Mouse (Mus musculus) neural tube, embryonic 14.5 days (tissue): Measurements from ENCODE around the gene Cadm3. TPM values are rescaled to one million over a fixed set of nuclear protein-coding genes. Genes with fewer than 3 reads are reported as not detected.

Experiments
- ATAC-seq: fragments of 200-750 bp; cut with Nextera tagmentation; 2 replicates; pipeline ENCODE4 v1.8.0; 2017; ENCODE audit warnings: low read depth, mild to moderate bottlenecking, moderate TSS enrichment, moderate library complexity
- H3K27ac ChIP-seq: fragments of 300-500 bp; sonication (generic); 2 replicates; pipeline ENCODE4 v1.5.1; 2014; ENCODE audit warnings: low read depth, mild to moderate bottlenecking, control low read depth, low read length, moderate library complexity, mixed read lengths
- H3K27me3 ChIP-seq: fragments of 300-500 bp; sonication (generic); 2 replicates; pipeline ENCODE4 v1.6.1; 2014; ENCODE audit warnings: low read length; ENCODE audit not compliant: control insufficient read depth, insufficient read depth
- H3K36me3 ChIP-seq: fragments of 300-500 bp; sonication (generic); 2 replicates; pipeline ENCODE4 v1.6.1; 2014; ENCODE audit warnings: low read length, mixed read lengths; ENCODE audit not compliant: control insufficient read depth, insufficient read depth
- H3K4me1 ChIP-seq: fragments of 300-500 bp; sonication (generic); 2 replicates; pipeline ENCODE4 v1.6.1; 2014; ENCODE audit warnings: low read length; ENCODE audit not compliant: control insufficient read depth, insufficient read depth
- H3K4me2 ChIP-seq: fragments of 300-500 bp; sonication (generic); 2 replicates; pipeline ENCODE4 v1.6.1; 2014; ENCODE audit warnings: mild to moderate bottlenecking, low read depth, low read length, control low read depth
- H3K4me3 ChIP-seq: fragments of 300-500 bp; sonication (generic); 2 replicates; pipeline ENCODE4 v1.5.1; 2014; ENCODE audit warnings: low read depth, low read length, control low read depth, mixed read lengths
- H3K9ac ChIP-seq: fragments of 300-500 bp; sonication (generic); replicated peaks from 2 replicates; pipeline ENCODE4 v1.6.1; 2014; ENCODE audit warnings: low read depth, mild to moderate bottlenecking, control low read depth, low read length, mixed read lengths
- H3K9me3 ChIP-seq: fragments of 300-500 bp; sonication (generic); 2 replicates; pipeline ENCODE4 v1.6.1; 2016; ENCODE audit warnings: low read length; ENCODE audit not compliant: control insufficient read depth
- WGBS: fragments of 180-500 bp; shearing (Covaris S2); extraction: QIAGEN DNeasy Blood & Tissue Kit; methylation state at CpG from one replicate; pipeline ENCODE4 v1.1.7; 2014; 5-methylcytosine and 5-hydroxymethylcytosine counted together
- polyA plus RNA-seq: library from polyadenylated mRNA; unstranded; fragments of >200 nt; fragmentation: Nextera tagmentation; extraction: Ambion mirVana; gene quantifications from 2 replicates; pipeline ENCODE4 v1.2.1, GENCODE M21; 2014

The Cadm3 gene
- polyA plus RNA-seq, 1 experiment from 2014 or later, result 174 TPM

- H3K27ac ChIP-seq, result no peak within 1 kb of the TSS
- H3K9ac ChIP-seq, result no peak within 1 kb of the TSS
- H3K27me3 ChIP-seq, result no peaks in the 10 kb centered on the region
- H3K4me3 ChIP-seq, result no peak within 1 kb of the TSS
- H3K4me1 ChIP-seq, result no peaks in the 10 kb centered on the region
- no peak for ATAC-seq
- H3K9me3 ChIP-seq, result no peaks in the 10 kb centered on the region
- no peak within 1 kb of the TSS for H3K4me2 ChIP-seq
- 78% methylated on average over 9 of the region's 9 CpGs for WGBS
- H3K36me3 ChIP-seq, result peaks cover 7% of the 10 kb centered on the region
Measured at GRCm38 (mm10) chr1:173333312-173334253, 33.9 kb downstream of the Cadm3 start, which contains the start of gene Ackr1. Ackr1 (minus strand) TSS chr1:173333750.

DNA sequence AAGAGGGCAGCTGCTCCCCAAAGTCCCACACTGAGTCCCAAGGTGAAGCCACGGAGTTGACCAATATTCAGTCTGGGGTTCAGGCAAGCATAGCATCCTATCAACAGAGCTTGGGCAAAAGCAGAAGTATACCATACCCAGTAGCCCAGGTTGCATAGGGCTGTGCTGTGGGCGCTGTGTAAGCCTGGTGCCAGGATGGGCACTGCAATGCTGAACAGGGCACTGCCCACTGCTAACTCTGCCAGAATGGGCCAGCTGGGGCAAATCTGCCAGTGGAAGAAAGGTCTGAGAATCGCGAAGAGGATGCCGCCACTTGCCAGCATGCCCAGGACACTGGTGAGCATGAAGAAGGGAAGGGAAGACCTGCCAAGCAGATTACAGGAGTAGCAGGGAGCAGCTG lies 35.1 kb downstream of the Cadm3 start:
- no peaks in the 10 kb centered on the region for H3K27me3 ChIP-seq
- no peak overlapping the region for H3K4me2 ChIP-seq
- WGBS, result 88% methylated on average over 5 of the region's 5 CpGs
- H3K27ac ChIP-seq, result no peak overlapping the region
- no peak for ATAC-seq
- no peaks in the 10 kb centered on the region for H3K4me1 ChIP-seq
- no peak overlapping the region for H3K4me3 ChIP-seq
- no peaks in the 10 kb centered on the region for H3K9me3 ChIP-seq
- H3K36me3 ChIP-seq, result no peaks in the 10 kb centered on the region; the same call in 1 of the 2 replicates
- no peak overlapping the region for H3K9ac ChIP-seq

DNA sequence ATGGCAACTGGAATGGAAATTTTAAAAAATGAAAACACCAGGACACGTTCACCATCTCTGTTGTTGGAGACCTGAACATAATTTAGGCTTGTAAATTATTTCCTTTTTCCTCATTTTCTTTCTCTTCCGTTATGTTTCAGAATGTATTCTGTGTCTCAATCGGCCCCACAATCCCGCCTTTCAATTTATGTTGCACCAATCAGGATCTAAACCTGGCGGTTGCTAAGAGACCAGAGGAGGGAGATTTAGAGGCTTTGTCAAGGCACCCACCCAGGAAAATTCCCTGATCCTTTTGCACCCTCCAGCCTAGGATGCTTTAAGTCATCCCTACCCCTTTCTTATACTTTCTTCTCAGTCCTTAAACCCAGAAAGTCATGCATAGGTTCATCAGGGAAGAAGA lies 37.8 kb downstream of the Cadm3 start:
- peak; percentile 29; the same call in 1 of the 2 replicates for ATAC-seq
- Histone ChIP-seq H3K4me1 (no peaks in the 10 kb centered on the region), H3K9ac (no peak overlapping the region), H3K27me3 (no peaks in the 10 kb centered on the region), H3K9me3 (no peaks in the 10 kb centered on the region), H3K4me3 (no peak overlapping the region), H3K36me3 (no peaks in the 10 kb centered on the region), H3K27ac (no peak overlapping the region), H3K4me2 (no peak overlapping the region)
- WGBS, result 58% methylated on average over 5 of the region's 5 CpGs

DNA sequence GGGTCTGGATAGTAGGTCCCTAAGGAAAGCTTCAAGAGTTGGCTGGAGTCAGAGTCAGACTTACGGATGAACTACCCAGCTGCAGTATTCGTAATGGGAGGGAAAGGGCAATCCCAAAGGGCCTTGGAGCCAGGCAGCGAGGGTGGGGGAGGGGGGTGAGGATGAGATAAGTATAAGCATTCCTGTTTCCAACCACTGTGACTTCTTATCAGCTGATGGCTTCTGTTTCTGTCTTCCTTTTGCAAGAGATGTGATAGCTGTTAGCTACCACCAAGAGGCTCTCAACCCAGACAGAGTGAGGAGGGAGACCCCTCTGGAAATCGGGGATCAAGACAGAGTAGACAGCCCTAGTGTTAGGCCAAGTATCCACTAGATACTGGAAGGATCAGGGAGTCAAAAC lies 38.3 kb downstream of the Cadm3 start:
- Histone ChIP-seq H3K27me3 (no peaks in the 10 kb centered on the region), H3K9me3 (no peaks in the 10 kb centered on the region), H3K27ac (peak overlapping the region; percentile 60), H3K9ac (no peak overlapping the region), H3K36me3 (no peaks in the 10 kb centered on the region), H3K4me3 (no peak overlapping the region), H3K4me1 (no peaks in the 10 kb centered on the region), H3K4me2 (no peak overlapping the region)
- WGBS, result 41% methylated on average over 4 of the region's 4 CpGs
- ATAC-seq, result peak; percentile 32

- Histone ChIP-seq H3K36me3 (no peaks in the 10 kb centered on the region), H3K9me3 (no peaks in the 10 kb centered on the region), H3K9ac (no peak overlapping the region), H3K4me1 (no peaks in the 10 kb centered on the region), H3K4me2 (no peak overlapping the region), H3K27me3 (no peaks in the 10 kb centered on the region), H3K27ac (no peak overlapping the region), H3K4me3 (no peak overlapping the region)
- 44% methylated on average over 8 of the region's 8 CpGs for WGBS
- ATAC-seq, result no peak
Measured at GRCm38 (mm10) chr1:173328446-173328845, 39.0 kb downstream of the Cadm3 start.

DNA sequence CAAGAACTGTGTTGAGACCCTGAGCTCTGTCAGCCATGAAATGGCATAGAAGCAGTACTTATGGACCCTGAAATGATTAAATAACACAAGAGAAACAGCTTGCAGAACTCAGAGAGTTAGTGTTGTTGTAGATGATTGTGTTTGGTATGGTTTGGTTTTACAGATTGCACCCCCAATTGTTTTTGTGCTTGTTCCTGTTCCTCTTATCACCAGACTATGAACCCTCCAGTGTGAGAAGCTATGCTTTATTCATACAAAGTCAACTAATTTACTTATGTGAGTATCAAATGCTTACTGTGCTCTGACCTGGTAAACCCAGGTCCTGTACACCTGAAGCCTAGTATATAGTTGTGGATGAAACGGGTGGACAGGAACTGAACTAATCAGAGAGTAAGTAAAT lies 40.9 kb downstream of the Cadm3 start:
- Histone ChIP-seq H3K27me3 (no peaks in the 10 kb centered on the region), H3K27ac (no peak overlapping the region), H3K4me3 (no peak overlapping the region), H3K9ac (no peak overlapping the region), H3K36me3 (no peaks in the 10 kb centered on the region), H3K9me3 (no peaks in the 10 kb centered on the region), H3K4me2 (no peak overlapping the region), H3K4me1 (no peaks in the 10 kb centered on the region)
- 76% methylated on average over 1 of the region's 1 CpGs for WGBS
- no peak for ATAC-seq

DNA sequence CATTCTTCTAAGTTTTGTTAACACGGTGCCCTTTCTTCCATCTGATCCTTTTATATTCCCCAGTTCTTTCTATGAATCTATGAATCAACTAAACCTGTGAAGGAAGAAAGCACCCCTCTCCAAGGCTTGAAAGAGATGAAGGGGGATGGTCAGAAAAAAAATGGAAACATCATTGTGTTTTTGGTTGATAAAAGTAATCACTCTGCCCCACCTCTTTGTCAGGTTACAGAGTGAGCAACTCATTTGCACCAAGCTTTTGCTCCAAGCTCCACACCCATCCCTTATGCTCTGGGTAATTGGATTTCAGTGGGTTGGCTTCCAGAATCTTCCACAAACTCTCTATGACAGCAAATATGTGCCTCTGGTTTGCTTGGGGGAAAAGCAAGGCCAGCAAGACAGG lies 42.1 kb downstream of the Cadm3 start:
- Histone ChIP-seq H3K4me3 (no peak overlapping the region), H3K4me1 (no peaks in the 10 kb centered on the region), H3K9ac (no peak overlapping the region), H3K9me3 (no peaks in the 10 kb centered on the region), H3K4me2 (no peak overlapping the region), H3K27ac (no peak overlapping the region), H3K27me3 (no peaks in the 10 kb centered on the region), H3K36me3 (no peaks in the 10 kb centered on the region)
- ATAC-seq, result no peak
- 97% methylated on average over 1 of the region's 1 CpGs for WGBS

GRCm38 (mm10) chr1:173324961-173325360 lies 42.5 kb downstream of the Cadm3 start:
- Histone ChIP-seq H3K9ac (no peak overlapping the region), H3K4me2 (no peak overlapping the region), H3K27ac (no peak overlapping the region), H3K27me3 (no peaks in the 10 kb centered on the region), H3K4me1 (no peaks in the 10 kb centered on the region), H3K36me3 (no peaks in the 10 kb centered on the region), H3K4me3 (no peak overlapping the region), H3K9me3 (no peaks in the 10 kb centered on the region)
- WGBS, result 72% methylated on average over 4 of the region's 4 CpGs
- no peak for ATAC-seq

DNA sequence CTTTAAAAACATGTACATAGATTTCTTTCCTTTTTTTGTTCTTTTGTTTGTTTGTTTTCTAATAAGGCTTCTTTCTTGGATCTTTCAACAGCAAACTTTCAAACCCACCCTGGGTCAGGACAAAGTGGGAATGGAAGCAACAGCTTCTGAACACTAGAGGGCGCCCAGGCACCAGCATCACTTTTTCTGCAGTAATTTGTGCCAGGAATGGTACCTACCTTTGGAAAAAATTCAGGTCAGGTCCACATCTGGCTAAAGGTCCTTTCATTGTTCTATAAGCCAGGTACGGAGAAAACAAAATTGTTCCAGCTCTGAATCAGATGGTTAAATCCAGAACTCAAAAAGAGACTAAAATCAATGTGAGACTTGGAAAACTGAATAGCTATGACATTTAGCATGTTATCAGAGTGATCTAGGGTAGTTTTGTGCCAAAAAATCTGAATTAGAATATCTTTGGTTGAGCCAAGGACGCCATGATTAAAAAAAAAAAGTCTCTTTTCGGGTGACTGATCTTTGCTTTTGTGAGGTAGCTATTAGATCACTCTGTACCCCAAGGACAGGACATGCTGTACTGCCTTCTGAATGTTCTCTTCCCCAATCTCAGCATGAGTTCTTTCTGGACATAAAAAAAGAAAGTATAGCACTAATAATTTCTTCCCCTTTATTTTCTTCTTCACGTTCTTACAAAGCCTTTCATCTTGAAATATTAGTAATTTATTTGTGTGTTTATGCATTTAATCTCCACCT lies 43.5 kb downstream of the Cadm3 start:
- no peaks in the 10 kb centered on the region for H3K27me3 ChIP-seq
- no peaks in the 10 kb centered on the region for H3K9me3 ChIP-seq
- H3K36me3 ChIP-seq, result no peaks in the 10 kb centered on the region
- no peak overlapping the region for H3K27ac ChIP-seq
- no peaks in the 10 kb centered on the region for H3K4me1 ChIP-seq
- no peak overlapping the region for H3K4me2 ChIP-seq
- no peak overlapping the region for H3K4me3 ChIP-seq
- ATAC-seq, result no peak
- WGBS, result 33% methylated on average over 5 of the region's 5 CpGs
- H3K9ac ChIP-seq, result no peak overlapping the region
